Mouse (Mus musculus) small intestine, adult 2 months (tissue): ENCODE measurements around the gene Med26. TPM values are rescaled to one million over a fixed set of nuclear protein-coding genes. Genes with fewer than 3 reads are reported as not detected.

Source experiments
- H3K27ac ChIP-seq: fragments of 200-500 bp; 2 replicates; pipeline ENCODE4 v1.5.1; 2012; ENCODE audit warnings: low read depth, low read length, control low read depth, inconsistent platforms; ENCODE audit not compliant: insufficient read depth
- H3K27me3 ChIP-seq: fragments of 200-500 bp; 2 replicates; pipeline ENCODE4 v1.6.1; 2012; ENCODE audit warnings: mild to moderate bottlenecking, moderate library complexity, low read length, inconsistent platforms; ENCODE audit not compliant: control insufficient read depth, insufficient read depth
- H3K36me3 ChIP-seq: fragments of 200-500 bp; 2 replicates; pipeline ENCODE4 v1.6.1; 2012; ENCODE audit warnings: mild to moderate bottlenecking, low read length, control low read depth, inconsistent platforms; ENCODE audit not compliant: control insufficient read depth, insufficient read depth
- H3K4me1 ChIP-seq: fragments of 200-500 bp; 2 replicates; pipeline ENCODE4 v1.6.1; 2012; ENCODE audit warnings: low read length, inconsistent platforms, mixed read lengths; ENCODE audit not compliant: control insufficient read depth, insufficient read depth, insufficient read length
- H3K4me3 ChIP-seq: fragments of 200-500 bp; 2 replicates; pipeline ENCODE4 v1.5.1; 2012; ENCODE audit warnings: low read depth, mild to moderate bottlenecking, control low read depth, inconsistent platforms, low read length, moderate library complexity
- CTCF ChIP-seq: fragments of 200-500 bp; IDR thresholded peaks from 2 replicates; pipeline ENCODE4 v1.5.1; 2012; ENCODE audit warnings: low read depth, mild to moderate bottlenecking, control low read depth, inconsistent platforms, low read length, moderate library complexity, mixed read lengths; ENCODE audit not compliant: insufficient replicate concordance, insufficient read length; ENCODE audit errors: extremely low read depth
- POLR2A ChIP-seq: fragments of 200-500 bp; IDR thresholded peaks from 2 replicates; pipeline ENCODE4 v1.6.1; 2012; ENCODE audit warnings: low read depth, mild to moderate bottlenecking, control low read depth, inconsistent platforms, low read length, moderate library complexity
- WGBS: fragments of 180-500 bp; shearing (Covaris S2); methylation state at CpG from one replicate; pipeline ENCODE4 v1.1.7; 2018; 5-methylcytosine and 5-hydroxymethylcytosine counted together
- polyA plus RNA-seq: library from polyadenylated mRNA; depleted of rRNA; stranded (reverse); fragments of >200 nt; gene quantifications from 2 replicates; pipeline ENCODE4 v1.2.3, GENCODE M21; 2012

Gene Med26
- polyA plus RNA-seq, 1 experiment: 15.1 TPM

DNA sequence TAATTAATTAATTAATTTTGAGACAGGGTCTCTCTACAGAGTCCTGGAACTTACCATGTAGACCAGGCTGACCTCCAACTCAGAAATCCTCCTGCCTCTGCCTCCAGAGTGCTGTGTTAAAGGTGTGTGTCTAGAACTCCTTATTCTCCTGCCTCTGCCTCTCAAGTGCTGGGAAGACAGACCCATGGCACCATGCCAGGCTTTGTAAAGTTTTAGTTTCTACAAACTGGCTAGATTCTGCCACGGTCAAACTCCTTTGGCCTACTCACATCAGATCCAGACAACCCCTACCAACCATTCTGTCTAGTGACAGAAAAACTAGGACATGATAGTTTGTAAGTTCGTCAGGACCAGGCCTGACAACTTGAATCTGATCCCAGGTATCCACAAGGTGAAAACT lies 57.1 kb downstream of the Med26 start:
- H3K27ac ChIP-seq: peak overlapping the region; percentile 88
- peaks cover 16% of the 10 kb centered on the region for H3K4me1 ChIP-seq

DNA sequence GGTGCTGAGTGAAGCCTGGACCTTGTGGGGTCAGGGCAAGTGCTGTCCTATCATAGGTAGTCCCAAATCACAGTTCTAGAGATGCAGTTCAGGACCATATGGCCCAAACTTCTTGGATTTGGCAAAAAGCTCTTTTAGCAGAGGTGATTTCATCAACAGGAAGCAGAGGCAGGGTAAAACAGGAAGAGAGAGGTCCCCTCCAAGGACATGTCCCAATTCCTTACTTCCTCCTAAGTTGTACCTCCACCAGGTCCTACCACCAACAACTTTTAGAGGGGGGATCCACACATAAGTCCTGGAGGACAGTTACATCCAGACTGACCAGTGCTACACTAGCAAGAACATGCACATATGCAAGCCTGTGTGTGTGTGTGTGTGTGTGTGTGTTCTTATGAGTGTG lies 61.1 kb downstream of the Med26 start:
- Histone ChIP-seq H3K4me1 (peaks cover 13% of the 10 kb centered on the region), H3K27ac (no peak overlapping the region), H3K27me3 (no peaks in the 10 kb centered on the region), H3K4me3 (no peak overlapping the region), H3K36me3 (peaks cover 60% of the 10 kb centered on the region)
- TF ChIP-seq POLR2A (no peak), CTCF (no peak)

More for the DNA sequence above, 57.1 kb downstream of the Med26 start:
- WGBS: 41% methylated on average over 2 of the region's 2 CpGs
- no peaks in the 10 kb centered on the region for H3K27me3 ChIP-seq
- H3K36me3 ChIP-seq: peaks cover 33% of the 10 kb centered on the region
- no peak overlapping the region for H3K4me3 ChIP-seq
- TF ChIP-seq CTCF (no peak), POLR2A (no peak)

GRCm38 (mm10) chr8:72485456-72486199 lies 62.4 kb downstream of the Med26 start:
- peaks cover 63% of the 10 kb centered on the region for H3K36me3 ChIP-seq
- TF ChIP-seq POLR2A (no peak), CTCF (no peak)
- peaks cover 9% of the 10 kb centered on the region for H3K4me1 ChIP-seq
- H3K27me3 ChIP-seq: no peaks in the 10 kb centered on the region
- WGBS: 75% methylated on average over 6 of the region's 6 CpGs
- no peak overlapping the region for H3K27ac ChIP-seq
- no peak overlapping the region for H3K4me3 ChIP-seq

DNA sequence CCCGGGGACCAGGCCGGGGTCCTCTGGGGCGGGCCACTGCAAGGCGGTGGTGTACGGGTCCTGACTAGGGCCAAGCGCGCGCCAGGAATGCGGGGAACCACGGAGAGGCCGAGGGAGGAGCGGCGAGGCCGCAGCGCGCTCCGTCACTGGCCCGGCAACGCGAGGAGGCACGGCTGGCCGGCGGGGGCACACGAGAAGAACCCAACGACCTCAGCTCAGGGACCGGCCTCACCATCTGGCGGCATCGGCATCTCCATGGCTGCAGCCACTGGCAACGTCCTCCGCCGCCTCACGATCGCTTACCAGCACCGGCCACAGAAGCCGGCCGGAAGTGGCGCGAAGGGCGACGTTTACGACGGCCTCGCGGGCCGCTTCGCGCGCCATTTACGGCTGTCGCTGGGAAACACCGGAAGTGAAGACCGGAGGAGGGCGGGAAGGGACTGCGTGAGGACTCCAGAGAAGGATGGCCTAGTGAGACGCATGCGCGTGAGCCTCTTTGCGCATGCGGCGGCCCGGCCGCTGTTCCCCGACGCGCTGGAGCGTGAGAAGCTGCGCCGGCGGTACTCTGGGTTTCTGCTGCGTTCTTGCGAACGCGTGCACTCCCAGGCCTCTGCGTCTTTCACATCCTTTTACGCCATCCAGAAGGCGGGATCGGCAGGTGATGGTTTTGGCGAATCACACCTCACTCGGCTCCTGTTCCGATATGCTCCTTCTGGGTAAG lies 73.1 kb downstream of the Med26 start, which contains the start of gene Cherp:
Gene Cherp, minus strand, starts transcription at position 401 of the 721 bp plus-strand sequence.
- peak within 1 kb of the TSS; percentile 72 for H3K4me3 ChIP-seq
- no peak for TF ChIP-seq CTCF
- TF ChIP-seq POLR2A: peak; percentile 83
- under 1% methylated on average over 80 of the region's 80 CpGs for WGBS

DNA sequence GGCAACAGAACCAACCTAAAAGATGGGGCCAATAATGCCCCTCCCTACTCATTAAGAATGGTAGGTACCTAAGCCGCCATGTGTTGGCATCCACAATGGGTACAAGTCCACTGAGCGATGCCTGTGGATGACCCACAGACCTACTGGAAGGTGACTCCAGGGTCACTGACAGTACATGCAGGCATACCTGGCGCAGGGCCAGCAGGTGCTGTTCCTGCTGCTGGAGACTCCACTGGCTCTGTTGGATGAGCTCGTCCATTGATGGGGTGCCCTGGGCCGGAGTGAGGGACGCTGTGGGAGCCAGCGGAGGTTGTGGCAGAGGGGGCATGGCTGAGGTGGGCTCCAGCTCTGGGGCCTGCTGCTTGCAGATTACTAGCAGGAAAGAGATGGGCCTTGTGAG lies 77.4 kb downstream of the Med26 start:
- 93% methylated on average over 7 of the region's 7 CpGs for WGBS
- no peak overlapping the region for H3K4me3 ChIP-seq
- no peaks in the 10 kb centered on the region for H3K27me3 ChIP-seq
- H3K27ac ChIP-seq: no peak overlapping the region
- H3K36me3 ChIP-seq: peaks cover 58% of the 10 kb centered on the region
- TF ChIP-seq POLR2A (no peak), CTCF (no peak)
- peaks cover 11% of the 10 kb centered on the region for H3K4me1 ChIP-seq

More for the DNA sequence above, 73.1 kb downstream of the Med26 start, which contains the start of gene Cherp:
- Histone ChIP-seq H3K36me3 (peaks cover 19% of the 10 kb centered on the region), H3K4me1 (peaks cover 5% of the 10 kb centered on the region; the same call in 1 of the 2 replicates), H3K27ac (peak within 1 kb of the TSS; percentile 74), H3K27me3 (no peaks in the 10 kb centered on the region)

GRCm38 (mm10) chr8:72469984-72470383 lies 78.1 kb downstream of the Med26 start:
- H3K36me3 ChIP-seq: peaks cover 65% of the 10 kb centered on the region
- H3K4me3 ChIP-seq: no peak overlapping the region
- no peak overlapping the region; the same call in 1 of the 2 replicates for H3K27ac ChIP-seq
- no peaks in the 10 kb centered on the region for H3K27me3 ChIP-seq
- 94% methylated on average over 8 of the region's 8 CpGs for WGBS
- peaks cover 11% of the 10 kb centered on the region for H3K4me1 ChIP-seq
- no peak for TF ChIP-seq CTCF
- TF ChIP-seq POLR2A: no peak

DNA sequence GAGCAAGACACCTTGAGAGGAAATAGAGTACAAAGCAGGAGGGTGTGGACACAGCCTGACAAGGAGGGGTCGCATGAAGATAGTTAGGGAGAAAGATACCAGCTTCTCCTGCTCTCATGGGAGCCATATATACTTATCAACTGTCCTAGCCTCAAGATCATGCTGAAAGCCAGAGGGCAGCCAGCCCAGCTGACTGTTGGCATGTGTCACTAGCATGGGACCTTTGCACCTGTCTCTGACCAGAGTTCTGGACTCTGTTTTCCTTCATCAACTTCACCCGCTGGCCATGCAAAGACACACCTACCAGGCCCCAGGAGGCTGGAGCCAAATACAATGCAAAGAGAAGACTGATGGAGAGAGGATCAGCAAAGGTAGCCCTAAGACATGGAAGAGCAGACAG lies 78.8 kb downstream of the Med26 start:
- Histone ChIP-seq H3K27me3 (no peaks in the 10 kb centered on the region), H3K4me1 (peaks cover 11% of the 10 kb centered on the region), H3K4me3 (no peak overlapping the region), H3K27ac (peak overlapping the region; percentile 70; the same call in 1 of the 2 replicates), H3K36me3 (peaks cover 69% of the 10 kb centered on the region)
- TF ChIP-seq CTCF: no peak
- no peak for TF ChIP-seq POLR2A
- 62% methylated on average over 2 of the region's 2 CpGs for WGBS
